Mouse (Mus musculus): Measurements from ENCODE around the gene Prkcsh. TPM values are rescaled to one million over a fixed set of nuclear protein-coding genes. Genes with fewer than 3 reads are reported as not detected.
A peak's percentile ranks its signal among the peaks of the same experiment; 100 is the strongest.

Prkcsh gene
- total and polyA plus RNA-seq, 3 experiments, result 166 to 209 (median 175) TPM

- DNase-seq, result peak; percentile 60
Measured at GRCm38 (mm10) chr9:21987592-21988342, 14.8 kb upstream of the Prkcsh start.

- DNase-seq, result peak; percentile 35
Measured at GRCm38 (mm10) chr9:21988421-21989101, 14.0 kb upstream of the Prkcsh start.

GRCm38 (mm10) chr9:21989230-21990110, 13.1 kb upstream of the Prkcsh start, which contains the start of gene Rgl3:
Gene Rgl3, minus strand, starts transcription at chr9:21989446.
- DNase-seq, result peak; percentile 91

DNA sequence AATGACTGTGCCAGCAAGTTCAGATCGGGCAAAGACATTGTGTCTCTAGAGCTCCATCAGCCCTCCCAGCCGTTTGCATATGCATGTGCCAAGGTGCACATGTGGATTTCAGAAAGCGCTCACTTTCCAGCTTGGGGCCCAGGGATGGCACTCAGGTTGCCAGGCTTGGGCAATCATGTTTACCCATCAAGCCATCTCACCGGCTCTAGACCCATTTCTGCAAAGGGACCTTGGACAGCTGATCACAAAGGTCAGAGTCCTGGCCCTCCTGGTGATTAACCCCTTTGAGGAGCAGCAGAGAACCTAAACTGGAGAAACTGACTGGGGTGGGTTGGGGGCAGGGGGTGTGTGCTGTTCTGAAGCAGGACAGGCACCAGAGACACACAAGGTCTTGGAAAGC, 10.4 kb upstream of the Prkcsh start:
- DNase-seq, result peak; percentile 41

DNA sequence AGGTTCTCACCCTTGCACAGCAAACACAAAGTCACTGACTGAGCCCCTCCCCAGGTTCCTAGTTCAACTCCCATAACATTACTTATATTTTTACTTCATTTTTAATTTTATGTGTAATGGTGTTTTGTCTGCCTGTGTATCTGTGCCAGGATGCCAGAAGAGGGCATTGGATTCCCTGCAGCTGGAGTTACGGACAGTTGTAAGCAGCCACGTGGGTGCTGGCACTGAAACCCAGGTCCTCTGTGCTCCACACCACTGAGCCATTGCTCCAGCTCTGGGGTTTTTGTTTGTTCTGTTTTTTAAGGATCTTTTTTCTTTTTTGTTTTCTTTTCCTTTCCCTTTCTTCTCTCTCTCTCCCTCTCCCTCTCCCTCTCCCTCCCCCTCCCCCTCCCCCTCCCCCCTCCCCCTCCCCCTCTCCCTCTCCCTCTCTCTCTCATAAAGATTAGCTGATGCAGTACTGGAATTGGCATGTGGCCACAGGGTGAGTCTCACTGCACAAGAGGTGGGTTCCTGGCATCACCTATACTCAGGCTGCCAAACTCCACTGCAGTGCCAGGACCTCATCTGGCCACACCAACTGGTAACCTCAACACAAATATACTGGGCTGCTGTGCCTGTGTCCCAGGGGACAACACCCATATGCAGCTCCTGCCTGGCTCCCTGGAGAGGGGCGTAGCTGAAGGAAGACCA, 6.3 kb upstream of the Prkcsh start:
- DNase-seq, result no peak

DNA sequence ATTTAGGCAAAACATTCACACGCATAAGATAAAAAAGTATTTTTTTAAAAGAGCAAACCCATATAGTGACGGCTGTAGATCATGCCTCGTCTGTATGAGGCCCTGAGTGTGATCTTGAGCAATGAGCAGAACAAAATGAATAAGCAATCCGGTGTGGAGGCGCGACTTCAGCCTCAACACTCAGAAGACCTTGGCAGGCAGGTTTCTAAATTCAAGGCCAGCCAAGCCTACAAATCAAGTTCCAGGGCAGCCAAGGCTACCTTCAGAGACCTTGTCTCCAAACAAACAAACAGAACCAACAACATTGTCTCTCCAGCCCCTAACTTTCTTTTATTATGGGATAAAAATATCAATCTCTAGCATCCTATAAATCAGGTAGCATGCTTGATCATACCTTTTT, 2.3 kb upstream of the Prkcsh start:
- DNase-seq, result peak; percentile 74

GRCm38 (mm10) chr9:22001633-22002032, 973 bp upstream of the Prkcsh start:
- no peak for DNase-seq

- DNase-seq, result no peak
Measured at GRCm38 (mm10) chr9:22003163-22003554, 553 bp downstream of the Prkcsh start.

- no peak for DNase-seq
Measured at GRCm38 (mm10) chr9:22004546-22004945, 1.9 kb downstream of the Prkcsh start.

DNA sequence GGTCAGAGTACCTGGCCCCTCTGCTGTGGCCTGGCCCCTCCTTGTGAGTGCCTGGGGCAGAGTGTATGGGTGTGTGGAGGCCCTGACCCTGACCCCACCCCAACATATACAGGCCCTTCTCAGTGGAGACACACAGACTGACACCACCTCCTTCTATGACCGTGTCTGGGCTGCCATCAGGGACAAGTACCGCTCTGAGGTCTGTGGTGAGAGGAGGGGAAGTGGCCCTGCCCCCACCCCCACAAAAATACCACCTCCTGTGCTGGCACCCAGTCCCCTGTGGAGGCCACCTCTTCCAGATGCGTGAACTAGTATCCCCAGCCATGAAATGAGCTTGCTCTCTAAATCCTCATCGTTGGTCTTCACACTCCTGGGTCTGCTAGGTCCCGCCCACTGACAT, 8.4 kb downstream of the Prkcsh start:
- no peak for DNase-seq

DNA sequence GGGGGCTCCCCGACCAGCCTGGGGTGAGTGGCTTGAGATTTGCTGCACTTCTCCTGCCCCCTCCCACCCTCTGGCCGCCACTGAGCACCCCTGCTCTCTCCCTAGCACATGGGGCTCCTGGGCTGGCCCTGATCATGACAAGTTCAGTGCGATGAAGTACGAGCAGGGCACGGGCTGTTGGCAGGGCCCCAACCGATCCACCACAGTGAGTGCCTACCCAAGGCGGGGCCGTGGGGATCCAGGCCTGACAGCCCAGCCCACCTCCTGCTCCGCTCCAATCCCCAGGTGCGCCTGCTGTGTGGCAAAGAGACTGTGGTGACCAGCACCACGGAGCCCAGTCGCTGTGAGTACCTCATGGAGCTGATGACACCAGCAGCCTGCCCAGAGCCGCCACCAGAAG, 10.1 kb downstream of the Prkcsh start:
- DNase-seq, result no peak

DNA sequence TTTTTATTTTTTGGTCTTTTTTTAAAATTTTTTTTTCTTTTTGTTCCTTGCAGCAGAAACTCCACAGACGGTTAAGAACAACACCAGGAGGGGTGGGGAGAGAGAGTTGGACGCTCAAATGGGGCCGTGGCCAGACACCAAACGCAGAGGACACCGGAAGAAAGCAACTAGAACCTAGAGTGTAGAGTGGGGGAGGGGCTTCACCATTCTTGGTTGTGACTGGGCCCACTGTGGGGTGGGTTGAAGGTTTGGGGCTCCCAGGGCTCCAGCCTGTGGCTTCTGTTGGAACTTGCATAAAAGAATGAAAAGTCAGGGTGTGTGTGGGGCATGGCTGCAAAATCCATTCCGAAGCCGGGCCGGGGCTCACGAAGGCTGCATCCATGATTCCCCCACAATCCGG, 13.6 kb downstream of the Prkcsh start:
- DNase-seq, result no peak

- no peak for DNase-seq
Measured at GRCm38 (mm10) chr9:22017208-22017825, 14.7 kb downstream of the Prkcsh start.

DNA sequence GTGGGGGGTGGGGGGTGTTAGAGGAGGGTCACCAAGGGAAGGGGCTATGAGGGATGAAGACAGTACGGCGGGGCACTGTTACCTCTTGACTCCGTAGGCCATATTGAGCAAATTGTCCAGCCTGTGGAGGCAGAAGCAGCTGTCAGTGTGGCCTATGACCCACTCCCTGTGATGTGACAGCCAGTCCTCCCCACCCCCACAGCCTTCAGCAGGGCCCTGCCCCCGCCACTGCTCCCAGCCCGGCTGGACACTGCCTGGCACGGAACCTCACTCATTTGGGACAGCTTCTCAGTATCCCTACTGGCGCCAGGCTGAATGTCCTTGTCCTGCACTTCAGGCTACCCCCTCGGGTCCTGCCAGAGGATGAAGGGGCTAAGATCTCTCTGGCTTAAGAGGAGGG, 22.0 kb downstream of the Prkcsh start:
- no peak for DNase-seq

- no peak for DNase-seq
Measured at GRCm38 (mm10) chr9:22028467-22028866, 25.9 kb downstream of the Prkcsh start.

DNA sequence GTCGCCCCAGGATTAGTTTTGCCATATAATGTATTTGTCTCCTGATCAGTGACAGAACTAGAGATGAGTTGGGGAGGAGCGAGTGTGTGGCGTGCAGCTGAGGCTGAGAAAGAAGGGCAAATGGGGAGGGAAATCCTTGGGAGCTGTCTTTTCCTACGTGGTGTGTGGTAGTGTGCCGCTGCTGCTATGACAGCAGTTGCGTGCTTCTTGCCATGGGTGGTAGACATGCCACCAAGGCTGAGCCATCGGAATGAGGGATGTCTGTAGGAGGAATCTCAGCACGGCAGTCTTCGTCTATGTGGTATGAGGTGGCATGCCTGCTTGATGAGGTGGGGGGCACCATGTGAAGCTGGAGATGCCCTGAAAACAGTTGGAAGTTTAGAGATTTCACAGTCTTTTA, 27.8 kb downstream of the Prkcsh start:
- DNase-seq, result no peak

DNA sequence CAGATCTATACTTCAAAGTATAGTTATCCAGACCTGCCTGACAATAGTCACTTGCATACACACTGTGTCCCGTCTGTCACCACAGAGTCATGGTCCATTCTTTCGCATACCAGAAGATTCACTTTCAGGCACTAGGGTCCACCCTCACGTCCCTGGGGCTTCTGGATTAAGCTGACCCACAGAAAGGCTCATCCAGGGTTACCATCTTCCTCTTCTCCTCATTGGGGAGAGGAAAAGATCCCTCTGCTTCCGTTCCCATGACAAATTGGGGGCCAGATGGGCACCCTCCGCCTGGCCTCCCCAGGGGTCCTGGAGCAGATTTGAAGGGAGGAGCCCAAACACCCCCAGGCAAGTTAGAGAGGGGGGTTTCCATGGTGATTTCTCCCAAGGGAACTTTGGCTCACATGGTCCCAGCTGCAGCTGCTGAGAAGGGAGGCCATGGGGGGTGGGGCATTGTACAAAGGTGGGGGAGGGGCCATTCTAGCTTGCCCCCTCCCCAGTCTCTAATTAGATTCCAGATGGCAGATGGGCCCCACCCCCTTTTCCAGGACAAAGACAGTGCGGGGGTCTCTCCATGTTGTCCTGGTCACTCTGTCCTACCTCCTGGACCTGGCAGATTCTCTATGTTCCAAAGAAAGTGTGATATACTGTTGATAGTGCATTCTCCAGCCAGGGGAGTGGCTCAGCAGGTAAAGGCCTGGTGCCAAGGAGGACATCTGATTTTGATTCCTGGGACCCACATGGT, 32.9 kb downstream of the Prkcsh start:
- DNase-seq, result no peak

DNA sequence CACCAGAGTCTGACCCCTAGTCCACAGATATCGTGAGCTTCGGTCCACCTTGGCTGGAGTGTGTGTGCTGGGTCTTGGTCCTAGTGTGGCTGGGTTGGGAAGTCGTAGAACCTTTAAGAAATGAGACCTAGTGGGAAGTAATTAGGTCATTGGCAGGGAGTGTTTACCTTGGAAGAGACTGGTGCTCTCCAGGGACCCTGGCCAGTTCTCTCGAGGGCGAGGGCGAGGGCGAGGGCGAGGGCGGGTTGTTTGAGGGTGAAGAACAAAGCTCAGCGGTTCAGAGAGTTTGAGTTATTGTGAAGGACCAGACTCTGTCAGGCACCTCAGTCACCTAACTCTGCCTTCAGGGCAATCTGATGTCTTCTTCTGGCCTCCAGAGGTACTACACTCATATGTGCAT, 35.2 kb downstream of the Prkcsh start:
- no peak for DNase-seq

- DNase-seq, result no peak
Measured at GRCm38 (mm10) chr9:22041832-22042231, 39.2 kb downstream of the Prkcsh start.

DNA sequence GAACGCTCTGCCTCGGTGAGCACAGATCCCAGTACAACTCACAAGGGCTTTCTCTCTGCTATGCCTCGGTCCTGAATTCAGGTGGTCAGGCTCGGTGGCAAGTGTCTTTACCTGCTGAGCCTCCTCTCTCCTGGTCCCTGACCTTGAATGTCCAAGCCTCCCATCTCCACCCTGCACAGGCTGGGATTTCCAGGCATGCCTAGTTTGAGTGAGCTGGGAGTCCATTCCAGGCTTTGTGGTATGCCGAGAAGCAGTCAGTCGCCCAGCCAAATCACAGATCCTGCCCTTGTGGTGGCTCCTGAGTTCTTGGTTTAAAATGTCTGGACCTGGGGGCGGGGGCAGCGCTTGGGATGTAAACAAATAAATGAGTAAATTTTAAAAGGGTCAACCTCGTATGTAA, 44.7 kb downstream of the Prkcsh start:
- no peak for DNase-seq

GRCm38 (mm10) chr9:22049315-22049714, 46.7 kb downstream of the Prkcsh start:
- DNase-seq, result no peak

Measured in adrenal gland, adult 2 months (tissue).